Mouse (Mus musculus) T-cell, adult 66 days (primary cell): ENCODE measurements around the gene Olfr319. TPM values are rescaled to one million over a fixed set of nuclear protein-coding genes. Genes with fewer than 3 reads are reported as not detected.

ENCODE experiments used
- total RNA-seq, 2 experiments: library from RNA; stranded (reverse); gene quantifications; 3 replicates in 1 of 2; 4 replicates in 1 of 2; pipeline ENCODE4 v1.2.4; 2023

Olfr319 gene
- not detected for total RNA-seq

DNA sequence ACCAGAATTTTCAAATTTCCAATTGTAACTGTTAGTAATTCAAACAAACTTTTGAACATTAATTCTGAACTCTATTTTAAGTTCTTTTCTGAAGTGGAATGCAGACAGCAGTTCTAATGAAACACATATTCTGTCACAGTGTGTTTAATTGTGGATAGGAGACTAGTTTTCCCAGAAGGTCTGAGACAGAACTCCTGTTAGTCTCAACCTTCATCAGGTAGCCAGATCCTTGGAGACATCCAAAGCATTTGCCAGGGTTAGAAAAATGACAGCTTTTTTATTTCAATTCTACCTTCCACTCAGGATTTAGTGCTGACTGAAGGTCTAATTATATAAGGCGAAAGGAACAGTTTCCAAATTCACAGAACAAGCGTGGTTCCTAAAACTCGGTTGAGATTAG lies at the start of gene Olfr319:
Olfr319 (plus strand) TSS at position 301 of the 400 bp plus-strand sequence.

DNA sequence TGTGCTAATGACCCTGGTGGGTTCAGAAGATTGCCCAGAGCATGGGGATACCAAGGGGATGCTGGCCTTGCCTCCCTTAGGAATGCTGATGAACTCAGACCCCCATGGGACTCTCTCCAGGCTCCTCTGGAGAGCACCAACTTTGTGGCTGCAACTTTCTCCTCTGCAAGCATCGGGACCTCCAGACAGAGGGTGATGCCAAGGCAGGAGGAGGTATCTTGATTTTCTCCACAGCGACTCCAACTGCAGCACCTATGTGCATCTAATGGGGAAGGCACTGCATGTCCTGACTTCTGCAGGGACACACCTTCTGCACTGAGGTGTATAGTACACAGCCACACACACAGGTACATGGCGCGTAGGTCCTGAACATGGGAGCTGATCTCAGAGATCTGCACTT lies 40.4 kb upstream of the Olfr319 start, which contains the start of gene Olfr322:
Olfr322 (plus strand) TSS at position 187 of the 400 bp plus-strand sequence.

DNA sequence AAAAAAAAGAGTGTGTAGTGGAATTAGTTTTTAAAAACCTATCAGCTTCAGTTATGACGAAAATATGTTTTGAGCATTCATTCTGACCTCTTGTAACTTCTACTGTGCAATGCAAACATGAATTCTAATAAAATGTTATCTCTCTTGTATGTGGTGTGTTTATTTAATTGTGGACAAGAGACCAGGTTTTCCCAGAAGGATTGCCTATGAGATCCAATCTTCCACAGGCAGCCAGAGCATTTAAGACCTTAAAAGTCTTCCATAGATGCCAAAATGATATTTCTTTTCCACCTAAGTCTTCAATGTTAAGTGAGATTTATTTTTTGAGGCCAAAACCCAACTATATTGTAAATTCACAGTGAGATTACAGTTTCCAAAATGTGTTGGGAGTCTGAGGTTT lies 18.2 kb upstream of the Olfr319 start, which contains the start of gene Olfr320:
Olfr320 (plus strand) TSS at position 301 of the 400 bp plus-strand sequence.

GRCm38 (mm10) chr11:58723914-58724313 lies 25.0 kb downstream of the Olfr319 start, which contains the start of gene Olfr318:
TSS of gene Olfr318 (minus strand) at chr11:58724014.

DNA sequence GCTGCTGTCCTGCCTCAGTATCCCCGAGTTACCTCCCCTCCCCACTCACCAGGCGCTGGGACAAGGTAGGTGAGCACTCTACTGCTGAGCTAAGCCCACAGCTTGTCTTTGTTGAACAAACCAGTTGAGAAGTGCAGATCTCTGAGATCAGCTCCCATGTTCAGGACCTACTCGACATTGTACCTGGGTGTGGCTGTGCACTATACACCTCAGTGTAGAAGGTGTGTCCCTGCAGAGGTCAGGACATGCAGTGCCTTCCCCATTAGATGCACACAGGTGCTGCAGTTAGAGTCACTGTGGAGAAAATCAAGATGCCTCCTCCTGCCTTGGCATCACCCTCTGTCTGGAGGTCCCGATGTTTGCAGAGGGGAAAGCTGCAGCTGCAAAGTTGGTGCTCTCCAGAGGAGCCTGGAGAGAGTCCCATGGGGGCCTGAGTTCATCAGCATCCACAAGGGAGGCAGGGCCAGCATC lies 39.9 kb downstream of the Olfr319 start, which contains the start of gene Olfr317:
Olfr317 (minus strand) TSS at position 421 of the 471 bp plus-strand sequence.

DNA sequence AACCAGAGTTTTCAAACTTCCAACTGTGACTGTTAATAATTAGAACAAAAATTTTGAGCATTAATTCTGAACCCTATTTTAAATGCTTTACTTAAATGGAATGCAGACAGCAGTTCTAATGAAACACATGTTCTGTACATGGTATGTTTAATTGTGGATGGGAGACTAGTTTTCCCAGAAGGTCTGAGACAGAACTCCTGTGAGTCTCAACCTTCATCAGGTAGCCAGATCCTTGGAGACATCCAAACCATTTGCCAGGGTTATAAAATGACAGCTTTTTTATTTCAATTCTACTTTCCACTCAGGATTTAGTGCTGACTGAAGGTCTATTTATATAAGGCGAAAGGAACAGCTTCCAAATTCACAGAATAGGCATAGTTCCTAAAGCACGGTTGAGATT lies 53.5 kb downstream of the Olfr319 start, which contains the start of gene Olfr316:
Olfr316 (plus strand) TSS at position 301 of the 400 bp plus-strand sequence.

Other genes starting within 250 kb of the Olfr319 start
- not detected for gene Lypd9, start 246.2 kb upstream of the Olfr319 start, total RNA-seq
- not detected for gene Olfr30, start 236.9 kb upstream of the Olfr319 start, total RNA-seq
- gene Olfr332, start 206.6 kb upstream of the Olfr319 start, total RNA-seq = not detected
- not detected for gene Olfr331, start 196.6 kb upstream of the Olfr319 start, total RNA-seq
- not detected for gene Olfr330, start 164.3 kb upstream of the Olfr319 start, total RNA-seq
- gene Olfr329-ps, start 152.7 kb upstream of the Olfr319 start, total RNA-seq = not detected
- under 1 TPM; 0.20 to 0.53 TPM for gene Olfr328, start 143.5 kb upstream of the Olfr319 start, total RNA-seq
- gene Olfr224, start 128.6 kb upstream of the Olfr319 start, total RNA-seq = not detected
- gene Olfr325, start 121.4 kb upstream of the Olfr319 start, total RNA-seq = not detected
- not detected for gene Olfr324, start 104.0 kb upstream of the Olfr319 start, total RNA-seq
- gene 2210407C18Rik, start 83.1 kb upstream of the Olfr319 start, total RNA-seq = not detected
- gene Olfr323, start 68.7 kb upstream of the Olfr319 start, total RNA-seq = not detected
- gene Trim58, start 58.7 kb upstream of the Olfr319 start, total RNA-seq = under 1 TPM; 0.32 to 0.33 TPM
- not detected for gene Olfr322, start 40.4 kb upstream of the Olfr319 start, total RNA-seq
- gene Olfr320, start 18.1 kb upstream of the Olfr319 start, total RNA-seq = not detected
- under 1 TPM; 0.50 to 0.64 TPM for gene Olfr318, start 24.9 kb downstream of the Olfr319 start, total RNA-seq
- gene Olfr317, start 40.0 kb downstream of the Olfr319 start, total RNA-seq = not detected
- gene Olfr316, start 53.6 kb downstream of the Olfr319 start, total RNA-seq = not detected
- not detected for gene Olfr315, start 74.0 kb downstream of the Olfr319 start, total RNA-seq
- not detected for gene Olfr314, start 83.8 kb downstream of the Olfr319 start, total RNA-seq
- gene Fam183b, start 102.8 kb downstream of the Olfr319 start, total RNA-seq = not detected
- gene Olfr313, start 115.8 kb downstream of the Olfr319 start, total RNA-seq = not detected
- gene Olfr312, start 130.1 kb downstream of the Olfr319 start, total RNA-seq = not detected
- gene Olfr311, start 140.1 kb downstream of the Olfr319 start, total RNA-seq = not detected
- 10 to 100 TPM in 1 of 2 experiments, 1 to 10 TPM in 1; 7.1 to 15.0 TPM for gene Gm12258, start 148.0 kb downstream of the Olfr319 start, total RNA-seq
- 10 to 100 TPM; 11.0 to 12.4 TPM for gene 2810021J22Rik, start 168.1 kb downstream of the Olfr319 start, total RNA-seq
- gene Zfp39, start 205.1 kb downstream of the Olfr319 start, total RNA-seq = 10 to 100 TPM; 12.1 to 12.3 TPM
- not detected for gene Btnl10, start 218.7 kb downstream of the Olfr319 start, total RNA-seq
- gene Rnf187, start 239.8 kb downstream of the Olfr319 start, total RNA-seq = 100 to 1,000 TPM; 122 to 136 TPM
- gene Hist3h2ba, start 249.8 kb downstream of the Olfr319 start, total RNA-seq = 10 to 100 TPM; 12.9 to 15.2 TPM